Mouse (Mus musculus) gonadal fat pad, adult 2 months (tissue): Measurements from ENCODE around the gene Calr3. TPM values are rescaled to one million over a fixed set of nuclear protein-coding genes. Genes with fewer than 3 reads are reported as not detected.

ENCODE experiments used
- DNase-seq: peaks from one replicate; pipeline ENCODE4 v3.0.0-alpha.2; 2012; ENCODE audit warnings: low read depth
- polyA plus RNA-seq: library from polyadenylated mRNA; depleted of rRNA; stranded (reverse); fragments of >200 nt; gene quantifications from 2 replicates; pipeline ENCODE4 v1.2.3, GENCODE M21; 2012; rRNA removed

Gene Calr3
- polyA plus RNA-seq: 0.81 and 1.7 TPM in 2 replicates

- DNase-seq: peak; percentile 80
These were observed at the start of gene Calr3, which contains the start of gene 1700030K09Rik for GRCm38 (mm10) chr8:72443338-72443993. Gene Calr3, minus strand, starts transcription at chr8:72443870. Gene 1700030K09Rik, plus strand, starts transcription at chr8:72443880.

DNA sequence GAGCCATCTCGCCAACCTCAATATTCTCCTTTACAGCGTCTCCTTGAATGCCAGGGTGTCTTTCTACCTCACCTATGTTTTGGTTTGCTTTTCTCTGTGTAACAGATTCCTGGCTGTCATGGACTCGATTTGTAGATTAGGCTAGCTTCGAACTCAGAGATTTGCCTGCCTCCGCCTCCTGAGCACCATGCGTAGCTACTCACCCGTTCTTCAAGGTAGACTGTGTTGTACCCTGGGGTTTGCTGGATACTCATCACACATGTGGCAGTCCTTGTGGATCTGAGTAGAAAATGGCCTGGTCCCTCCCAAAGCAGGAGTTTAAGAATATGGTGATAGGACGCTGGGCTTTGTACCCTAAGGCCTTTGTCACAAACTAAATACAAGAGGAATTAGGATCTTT, 49.7 kb upstream of the Calr3 start:
- no peak for DNase-seq

- DNase-seq: peak; percentile 79
These were observed 49.0 kb upstream of the Calr3 start for GRCm38 (mm10) chr8:72492622-72493081.

DNA sequence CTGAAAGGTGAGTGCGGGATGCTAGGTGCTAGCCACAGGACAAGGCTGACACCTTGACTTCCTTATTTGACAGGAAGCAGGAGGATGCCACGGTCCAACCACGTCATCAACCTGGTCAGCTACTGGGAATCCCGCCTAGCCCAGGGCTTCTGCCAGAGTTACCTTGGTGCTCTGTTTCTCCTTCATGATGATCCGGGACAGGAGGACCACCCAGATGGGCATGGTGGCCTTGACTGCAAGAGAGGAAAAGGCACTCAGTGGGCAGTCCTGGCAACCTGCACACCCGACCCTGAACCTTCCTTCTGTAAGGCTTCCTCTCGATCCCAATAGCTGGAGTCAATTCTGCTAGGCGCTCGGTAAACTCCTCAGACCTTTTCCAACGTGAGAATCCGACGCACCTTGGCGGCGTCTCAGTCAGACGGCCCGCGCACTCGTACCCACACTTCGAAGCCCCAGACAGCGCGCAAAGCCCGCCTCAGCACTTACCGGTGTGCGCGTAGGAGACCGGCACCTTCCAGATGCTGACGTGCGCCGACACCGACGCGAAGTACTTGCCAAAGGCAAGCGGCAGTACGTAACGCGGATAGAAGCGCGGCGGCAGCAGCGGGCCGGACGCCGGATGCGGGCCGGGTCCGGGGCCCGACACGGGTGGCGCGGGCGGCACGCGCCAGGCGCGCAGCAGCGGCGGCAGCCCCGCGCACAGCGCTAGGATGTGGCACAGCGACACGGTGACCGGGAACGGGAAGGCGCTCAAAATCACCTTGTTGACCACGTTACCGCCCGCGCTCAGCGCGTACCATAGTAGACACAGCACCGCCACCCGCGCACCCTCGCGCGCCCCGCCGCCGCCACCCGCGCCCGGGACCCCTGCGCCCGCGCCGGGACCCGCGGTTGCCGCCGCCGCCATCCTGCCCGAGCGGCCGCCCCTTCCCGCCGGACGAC, 48.3 kb upstream of the Calr3 start, which contains the start of gene Slc35e1:
TSS of gene Slc35e1 (minus strand) at position 935 of the 942 bp plus-strand sequence.
- no peak for DNase-seq

DNA sequence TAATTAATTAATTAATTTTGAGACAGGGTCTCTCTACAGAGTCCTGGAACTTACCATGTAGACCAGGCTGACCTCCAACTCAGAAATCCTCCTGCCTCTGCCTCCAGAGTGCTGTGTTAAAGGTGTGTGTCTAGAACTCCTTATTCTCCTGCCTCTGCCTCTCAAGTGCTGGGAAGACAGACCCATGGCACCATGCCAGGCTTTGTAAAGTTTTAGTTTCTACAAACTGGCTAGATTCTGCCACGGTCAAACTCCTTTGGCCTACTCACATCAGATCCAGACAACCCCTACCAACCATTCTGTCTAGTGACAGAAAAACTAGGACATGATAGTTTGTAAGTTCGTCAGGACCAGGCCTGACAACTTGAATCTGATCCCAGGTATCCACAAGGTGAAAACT, 47.3 kb upstream of the Calr3 start:
- DNase-seq: no peak

GRCm38 (mm10) chr8:72487014-72487413, 43.3 kb upstream of the Calr3 start:
- DNase-seq: no peak

- DNase-seq: no peak
These were observed 42.0 kb upstream of the Calr3 start for GRCm38 (mm10) chr8:72485456-72486199.

DNA sequence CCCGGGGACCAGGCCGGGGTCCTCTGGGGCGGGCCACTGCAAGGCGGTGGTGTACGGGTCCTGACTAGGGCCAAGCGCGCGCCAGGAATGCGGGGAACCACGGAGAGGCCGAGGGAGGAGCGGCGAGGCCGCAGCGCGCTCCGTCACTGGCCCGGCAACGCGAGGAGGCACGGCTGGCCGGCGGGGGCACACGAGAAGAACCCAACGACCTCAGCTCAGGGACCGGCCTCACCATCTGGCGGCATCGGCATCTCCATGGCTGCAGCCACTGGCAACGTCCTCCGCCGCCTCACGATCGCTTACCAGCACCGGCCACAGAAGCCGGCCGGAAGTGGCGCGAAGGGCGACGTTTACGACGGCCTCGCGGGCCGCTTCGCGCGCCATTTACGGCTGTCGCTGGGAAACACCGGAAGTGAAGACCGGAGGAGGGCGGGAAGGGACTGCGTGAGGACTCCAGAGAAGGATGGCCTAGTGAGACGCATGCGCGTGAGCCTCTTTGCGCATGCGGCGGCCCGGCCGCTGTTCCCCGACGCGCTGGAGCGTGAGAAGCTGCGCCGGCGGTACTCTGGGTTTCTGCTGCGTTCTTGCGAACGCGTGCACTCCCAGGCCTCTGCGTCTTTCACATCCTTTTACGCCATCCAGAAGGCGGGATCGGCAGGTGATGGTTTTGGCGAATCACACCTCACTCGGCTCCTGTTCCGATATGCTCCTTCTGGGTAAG, 31.3 kb upstream of the Calr3 start, which contains the start of gene Cherp:
TSS of gene Cherp (minus strand) at position 401 of the 721 bp plus-strand sequence.
- peak; percentile 71 for DNase-seq

- no peak for DNase-seq
These were observed 27.0 kb upstream of the Calr3 start for GRCm38 (mm10) chr8:72470684-72471083.

- DNase-seq: no peak
These were observed 26.3 kb upstream of the Calr3 start for GRCm38 (mm10) chr8:72469984-72470383.

DNA sequence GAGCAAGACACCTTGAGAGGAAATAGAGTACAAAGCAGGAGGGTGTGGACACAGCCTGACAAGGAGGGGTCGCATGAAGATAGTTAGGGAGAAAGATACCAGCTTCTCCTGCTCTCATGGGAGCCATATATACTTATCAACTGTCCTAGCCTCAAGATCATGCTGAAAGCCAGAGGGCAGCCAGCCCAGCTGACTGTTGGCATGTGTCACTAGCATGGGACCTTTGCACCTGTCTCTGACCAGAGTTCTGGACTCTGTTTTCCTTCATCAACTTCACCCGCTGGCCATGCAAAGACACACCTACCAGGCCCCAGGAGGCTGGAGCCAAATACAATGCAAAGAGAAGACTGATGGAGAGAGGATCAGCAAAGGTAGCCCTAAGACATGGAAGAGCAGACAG, 25.6 kb upstream of the Calr3 start:
- no peak for DNase-seq

GRCm38 (mm10) chr8:72464211-72464610, 20.5 kb upstream of the Calr3 start:
- no peak for DNase-seq

- no peak for DNase-seq
These were observed 16.3 kb upstream of the Calr3 start for GRCm38 (mm10) chr8:72459881-72460533.

DNA sequence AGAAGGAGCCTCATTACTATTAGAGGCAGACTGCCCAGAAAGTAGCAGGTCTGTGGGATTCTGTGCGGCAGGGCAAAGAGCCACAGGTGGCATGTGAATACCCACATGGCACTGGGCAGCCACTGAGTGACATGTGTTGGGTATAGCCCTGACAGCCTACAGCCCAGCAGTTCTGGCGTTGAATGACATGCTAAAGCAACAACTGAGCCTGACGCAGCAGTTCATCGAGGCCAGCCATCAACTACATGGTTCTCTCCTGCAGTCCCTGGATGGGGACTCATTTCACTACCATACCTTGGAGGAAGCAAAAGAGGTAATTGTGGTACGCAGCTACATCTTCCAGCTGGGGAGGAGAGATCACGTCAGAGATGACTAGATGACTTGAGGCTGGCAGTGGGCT, 14.8 kb upstream of the Calr3 start:
- DNase-seq: no peak

DNA sequence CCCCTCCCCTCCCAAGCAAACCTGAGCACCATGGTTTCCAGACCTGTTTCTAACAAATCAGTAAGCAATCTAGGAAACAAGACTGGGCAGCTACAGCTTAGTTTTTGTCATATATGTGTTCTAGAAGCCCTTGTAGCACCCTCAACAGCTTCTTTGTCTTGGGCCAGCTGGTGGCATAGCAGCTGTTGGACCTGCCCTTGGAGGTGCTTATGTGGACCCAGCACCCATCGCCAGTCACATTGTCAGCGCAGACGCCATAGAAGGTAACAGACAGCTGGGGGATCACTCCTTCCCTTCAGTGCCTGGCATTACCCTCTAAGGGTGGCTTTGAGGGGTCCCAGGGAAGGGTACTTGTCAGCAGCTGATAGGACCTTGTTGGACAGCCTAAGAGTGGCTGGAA, 14.1 kb upstream of the Calr3 start:
- DNase-seq: no peak

- no peak for DNase-seq
These were observed 11.6 kb upstream of the Calr3 start for GRCm38 (mm10) chr8:72455317-72455716.

DNA sequence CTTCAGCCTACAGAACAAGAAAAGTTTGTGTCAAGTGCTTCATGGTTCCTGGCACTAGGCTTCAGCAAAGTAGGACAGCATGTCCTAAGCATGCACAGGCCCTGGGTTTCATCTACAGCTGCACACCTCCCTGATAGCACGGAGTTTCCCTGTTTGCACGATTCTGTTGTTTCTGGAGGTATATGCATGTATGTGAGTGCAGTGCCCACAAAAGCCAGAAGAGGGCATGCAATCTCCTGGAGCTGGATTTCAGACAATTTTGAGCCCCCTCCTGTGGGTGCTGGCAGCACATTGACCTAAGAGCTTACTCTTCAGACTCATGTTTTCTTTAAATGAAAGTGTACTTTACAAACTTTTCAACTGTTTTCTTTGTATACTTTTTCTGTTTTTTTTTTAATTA, 10.2 kb upstream of the Calr3 start:
- no peak for DNase-seq

GRCm38 (mm10) chr8:72451516-72451915, 7.8 kb upstream of the Calr3 start:
- DNase-seq: no peak

DNA sequence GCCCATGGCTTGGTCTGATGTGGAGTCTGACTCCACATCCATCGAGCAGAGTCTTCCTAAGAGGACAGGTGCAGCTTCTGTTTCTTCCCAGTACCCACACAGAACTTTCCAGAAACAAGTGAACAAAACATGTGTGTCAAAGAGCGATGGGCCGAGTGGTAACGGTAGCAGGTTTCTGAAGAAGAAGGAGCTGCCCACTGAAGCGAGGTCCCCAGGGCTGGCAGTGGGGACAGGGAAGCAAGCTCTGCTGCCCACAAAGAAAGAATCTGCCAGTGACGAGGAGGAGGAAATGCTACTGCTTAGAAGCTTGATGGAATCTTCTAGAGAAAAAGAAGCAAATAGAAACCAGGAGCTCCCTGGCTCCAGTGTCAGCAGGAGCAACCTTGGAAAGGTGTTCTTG, 1.4 kb upstream of the Calr3 start:
- no peak for DNase-seq

GRCm38 (mm10) chr8:72443994-72444350, 302 bp upstream of the Calr3 start:
- no peak for DNase-seq
